Mouse (Mus musculus) gastrocnemius, postnatal 14 days (tissue): ENCODE measurements at regions not wholly inside any gene's neighbourhood (a gene's known extent, or its start where the extent isn't known, plus 50 kb on each side); places are given as distances from the start of the nearest gene placed in this dataset.

ENCODE experiments used
- DNase-seq: peaks from one replicate; pipeline ENCODE4 v3.0.0; 2021; ENCODE audit warnings: mixed read lengths
- intact Hi-C: fragments of 180-260 bp; cut with DNase I; formaldehyde crosslinking; loops from one replicate; pipeline ENCODE4 v1.15.1; 2025; ENCODE audit warnings: low total_unique reads

DNA sequence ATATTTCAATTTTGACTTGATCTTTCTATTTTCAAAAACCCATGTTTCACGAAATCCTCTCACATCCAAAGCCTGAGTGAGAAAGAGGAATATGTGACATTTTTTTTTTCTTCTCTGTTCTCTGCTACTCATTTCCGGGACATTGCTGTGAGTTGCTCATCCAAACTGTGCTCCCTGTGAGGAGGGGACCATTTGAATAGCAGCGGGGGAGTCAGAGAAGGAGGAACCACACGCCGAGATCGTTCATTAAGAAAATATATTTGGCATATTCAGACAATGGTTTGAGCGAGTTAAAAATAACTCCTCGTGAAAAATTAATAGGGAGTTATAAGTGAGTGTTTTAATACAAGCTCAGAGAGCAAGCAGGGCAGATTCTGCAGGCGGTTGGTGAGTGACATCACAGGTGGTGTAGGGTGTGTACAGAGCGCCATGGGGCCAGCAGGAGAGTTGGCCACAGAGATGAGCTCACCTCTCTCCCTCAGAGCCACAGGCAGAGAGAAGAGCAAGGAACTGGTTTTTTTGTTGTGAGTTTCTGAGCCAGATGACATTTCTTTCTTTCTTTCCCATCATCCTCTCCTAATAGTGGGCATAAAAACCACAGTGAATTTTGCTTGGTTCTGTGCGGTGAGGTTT is 54.4 kb upstream of the Calcoco1 start:
- no peak for DNase-seq
- intact Hi-C loops: no loop called here

DNA sequence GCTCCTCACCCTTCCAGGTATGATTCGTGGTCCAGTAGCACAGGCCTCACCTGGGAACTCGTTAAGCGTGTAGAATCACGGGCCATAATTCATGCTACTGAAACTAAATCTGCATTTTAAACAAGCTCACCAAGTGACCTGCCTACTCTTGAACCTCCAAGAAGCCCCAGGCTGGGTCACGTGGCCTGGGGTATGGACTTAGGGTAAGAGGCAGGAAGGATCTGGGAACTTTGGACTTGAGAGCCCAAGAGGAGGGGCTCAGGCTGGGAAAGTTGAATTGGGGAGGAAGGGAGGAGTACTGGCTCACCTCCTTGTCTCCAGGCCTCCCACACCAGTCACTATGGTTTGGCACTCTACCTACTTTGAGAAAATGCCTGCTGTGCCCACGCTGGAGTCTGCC is 58.6 kb upstream of the Calcoco1 start:
- DNase-seq: no peak
- intact Hi-C loops: no loop called here

DNA sequence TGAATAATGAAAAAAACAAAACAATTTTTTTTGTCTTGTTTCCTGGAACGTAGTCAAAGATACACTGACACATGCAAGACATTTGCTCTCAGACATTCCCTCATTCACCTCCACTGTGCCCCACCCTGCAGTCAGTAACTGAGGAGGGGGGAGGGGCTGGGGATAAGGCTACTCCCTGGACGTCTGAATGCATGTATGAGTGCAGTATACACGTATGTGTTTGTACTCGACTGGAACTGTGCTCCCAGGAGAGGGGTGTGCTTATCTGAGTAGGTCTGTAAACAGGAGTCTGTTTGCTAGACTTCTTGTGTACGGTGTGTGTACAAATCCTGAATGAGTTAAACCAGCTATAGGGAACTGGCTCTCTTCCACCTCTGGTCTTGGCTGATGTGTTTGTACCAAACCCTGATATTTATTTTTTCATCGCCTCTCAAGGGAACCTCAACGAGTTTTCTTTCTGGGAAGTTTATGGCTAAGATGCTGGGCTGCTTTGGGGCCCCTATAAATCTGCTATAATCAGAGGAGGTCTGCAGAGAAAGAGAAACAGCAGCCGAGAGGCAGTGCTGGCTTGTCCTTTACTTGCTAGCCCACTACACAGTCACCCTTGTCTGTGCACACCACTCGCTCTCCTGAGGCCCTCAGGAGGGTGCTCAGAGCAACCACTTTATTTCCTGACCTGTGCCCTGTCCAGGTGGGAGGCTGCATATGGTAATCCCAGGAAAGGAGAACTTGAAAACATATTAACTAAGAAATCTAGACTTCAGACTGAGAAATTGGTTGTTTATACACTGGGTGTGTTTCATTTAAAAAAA is 61.2 kb upstream of the Calcoco1 start:
- intact Hi-C loops: no loop called here
- DNase-seq: no peak

DNA sequence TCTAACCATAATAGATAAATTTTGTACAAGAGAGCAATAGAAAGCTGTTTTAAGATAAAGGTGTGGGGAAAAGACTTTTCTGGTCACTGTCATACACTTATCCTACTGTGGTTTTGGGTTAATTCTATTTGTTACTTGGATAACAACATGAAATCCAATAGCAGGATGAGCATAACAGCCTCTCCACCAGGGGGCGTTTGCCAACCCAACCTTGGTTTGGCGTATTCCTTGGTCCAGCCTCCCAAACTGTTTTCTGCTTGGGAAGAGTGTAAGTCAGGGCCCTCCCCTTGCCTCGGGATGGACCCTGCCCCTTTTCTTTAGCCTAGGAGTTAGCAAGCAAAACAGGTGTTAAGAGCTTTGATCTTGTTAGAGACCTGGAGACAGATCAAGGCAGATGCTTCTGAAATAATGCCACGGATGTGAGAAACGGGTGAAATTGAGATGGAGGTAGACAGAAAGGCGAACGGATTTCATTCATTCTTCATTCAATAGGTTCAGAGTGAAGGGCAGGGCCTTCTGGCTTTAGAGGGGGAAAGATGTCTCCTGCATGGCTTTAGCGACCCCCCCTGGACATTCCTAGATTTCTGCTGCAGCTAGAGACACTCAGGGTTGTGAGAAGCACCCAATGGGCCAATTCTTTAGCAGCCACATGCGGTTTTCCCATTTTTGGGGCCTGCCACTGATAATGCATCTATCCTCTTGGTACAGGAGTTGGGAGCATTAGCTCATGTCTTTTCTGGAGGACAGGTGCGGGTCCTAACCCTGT is 63.3 kb upstream of the Calcoco1 start:
- intact Hi-C loops: no loop called here
- DNase-seq: peak; percentile 76

DNA sequence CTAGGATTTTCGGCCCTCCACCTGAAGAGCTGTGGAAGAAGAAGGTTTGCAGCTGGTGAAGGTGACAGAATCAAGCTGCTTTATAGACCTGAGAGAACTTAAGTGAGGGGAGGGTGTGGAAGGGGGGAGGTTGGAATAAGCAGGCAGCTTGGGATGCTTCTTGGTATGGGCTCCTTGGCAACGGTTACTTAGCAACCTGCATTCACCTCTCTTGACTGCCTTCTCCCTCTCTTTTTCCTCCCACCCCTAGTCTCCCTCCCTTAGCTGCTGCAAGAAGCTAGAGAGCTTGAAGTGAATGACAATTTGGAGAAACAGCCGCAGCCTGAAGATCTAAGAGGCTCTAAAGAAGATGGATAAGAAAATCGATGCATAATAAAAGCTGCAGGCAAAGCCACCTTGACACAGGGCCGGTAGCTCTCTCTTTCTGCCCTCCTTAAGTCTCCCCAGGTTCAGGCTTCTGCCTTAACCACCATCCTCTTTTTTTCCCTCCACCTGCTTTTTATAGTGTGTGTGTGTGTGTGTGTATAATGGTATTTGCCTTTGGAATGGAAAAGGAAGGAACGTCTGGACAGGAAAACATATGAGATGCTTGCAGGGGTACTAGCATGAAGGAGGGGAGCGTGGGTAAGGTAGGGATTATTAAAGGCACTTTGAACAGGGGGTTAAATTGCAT is 67.0 kb upstream of the Calcoco1 start:
- intact Hi-C loops: no loop called here

DNA sequence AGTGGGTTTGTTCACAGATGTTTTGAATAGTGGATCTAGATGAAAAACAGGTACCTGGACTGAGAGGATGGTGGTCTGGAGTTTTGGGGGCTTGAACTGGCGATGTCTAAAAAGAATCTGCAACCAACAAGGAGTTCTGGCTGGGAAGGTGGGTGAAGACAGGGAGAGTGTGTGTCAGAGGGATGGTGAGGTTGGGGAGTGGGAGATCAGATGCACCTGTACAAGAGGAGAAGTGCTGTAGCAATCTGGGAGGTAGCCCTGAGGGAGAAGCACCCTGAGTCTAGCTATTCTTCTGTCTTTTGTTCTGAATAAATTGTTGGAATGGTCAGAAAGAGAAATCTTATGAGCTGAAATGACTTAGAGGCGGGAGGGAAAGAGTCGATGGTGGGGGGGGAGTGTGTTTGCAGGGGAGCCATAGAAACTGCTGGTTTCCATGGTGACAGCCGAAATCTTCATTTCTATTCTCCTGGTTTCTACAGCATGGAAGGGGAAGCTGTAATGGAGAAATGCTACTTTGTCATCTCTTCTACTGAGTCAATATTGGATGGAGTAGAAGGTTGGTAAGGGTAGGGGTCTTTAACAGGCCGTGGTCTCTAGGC is 75.1 kb upstream of the Calcoco1 start:
- DNase-seq: no peak
- intact Hi-C loops: no loop called here

More for the DNA sequence above, 67.0 kb upstream of the Calcoco1 start:
- no peak for DNase-seq

DNA sequence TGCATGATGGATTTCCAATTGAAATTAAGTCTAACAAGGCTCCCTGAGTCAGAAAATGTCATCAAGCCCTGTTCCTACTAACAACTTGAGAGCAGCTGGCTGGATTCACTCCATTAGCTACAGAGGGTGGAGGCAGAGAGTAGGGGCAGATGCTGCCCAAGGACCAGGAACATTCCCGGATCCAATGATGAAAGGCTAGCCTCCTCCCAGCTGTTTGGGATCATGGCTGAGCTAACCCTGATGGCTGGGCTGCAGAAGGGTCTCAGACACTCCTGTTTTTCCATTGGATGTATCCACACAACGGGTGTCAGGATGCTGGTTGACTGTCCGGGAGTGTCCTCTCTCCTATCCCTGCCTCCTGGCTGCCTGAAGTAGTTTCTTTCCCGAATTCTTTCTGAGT is 78.1 kb upstream of the Calcoco1 start:
- no peak for DNase-seq

DNA sequence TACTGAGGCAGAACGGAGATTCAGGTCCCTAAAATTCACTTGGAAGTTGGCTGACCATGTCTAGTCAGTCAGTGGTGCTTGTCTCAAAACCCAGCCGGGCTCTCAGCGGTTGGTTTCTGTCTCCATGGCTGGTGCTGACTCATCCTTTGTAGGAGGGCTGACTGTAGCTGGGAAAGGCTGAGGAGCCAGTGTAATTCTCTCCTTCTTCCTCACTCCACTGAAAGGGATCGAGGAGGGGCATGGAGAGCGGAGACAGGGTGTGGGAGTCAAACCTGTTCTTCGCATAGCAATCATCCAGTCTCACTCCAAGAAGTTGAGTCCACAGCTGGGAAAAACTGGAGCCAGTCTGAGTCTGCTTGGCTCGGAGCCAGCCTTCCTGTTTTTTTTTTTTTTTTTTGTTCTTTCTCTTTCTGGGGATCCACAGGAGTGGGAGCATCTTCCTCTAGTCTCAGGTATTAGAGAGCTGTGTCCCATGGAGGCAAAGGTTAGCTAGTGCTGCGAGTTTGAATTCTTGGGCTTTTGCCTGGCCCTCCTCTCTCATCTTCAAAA is 80.4 kb upstream of the Calcoco1 start:
- DNase-seq: peak; percentile 6
- intact Hi-C loops: no loop called here

More for the DNA sequence above, 78.1 kb upstream of the Calcoco1 start:
- intact Hi-C loops: no loop called here

DNA sequence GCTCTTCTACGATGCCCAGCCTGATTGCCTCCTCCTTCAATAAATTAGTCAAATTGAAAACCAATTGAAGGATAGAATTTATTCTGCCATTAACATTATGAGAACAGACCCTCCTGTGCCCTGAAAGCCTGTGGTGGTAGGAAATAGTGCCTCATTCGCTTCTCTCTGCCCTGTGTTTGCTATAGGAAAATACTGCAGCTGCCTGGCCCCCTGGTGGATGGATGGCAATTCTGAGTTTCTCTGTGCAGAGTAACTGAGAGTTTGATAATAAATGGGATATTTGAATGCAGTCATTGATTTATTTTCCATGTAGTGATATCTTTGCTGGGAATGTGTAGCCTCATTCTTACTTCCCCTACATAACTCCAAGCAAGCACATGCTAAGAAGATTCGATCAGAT is 85.4 kb upstream of the Calcoco1 start:
- peak; percentile 18 for DNase-seq
- intact Hi-C loops: no loop called here

DNA sequence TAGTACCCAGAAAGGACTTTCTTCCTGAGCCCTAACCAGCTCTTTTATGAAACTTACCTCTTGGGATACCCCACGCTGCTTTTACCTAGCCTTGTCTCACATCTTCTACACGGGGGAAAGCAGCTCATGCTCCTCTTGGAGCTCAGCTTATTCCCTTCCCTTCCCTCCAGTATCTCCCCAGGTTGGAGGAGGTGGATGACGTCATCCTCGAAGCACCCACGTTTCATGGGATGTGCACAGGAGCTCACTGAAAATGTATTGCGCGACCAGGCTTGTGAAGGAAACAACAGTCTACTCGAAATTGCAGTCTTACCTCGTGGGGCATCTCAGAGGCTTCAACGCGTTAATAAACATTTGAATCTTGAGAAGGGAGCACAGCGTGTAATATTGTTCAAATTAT is 97.2 kb upstream of the Calcoco1 start:
- intact Hi-C loops: no loop called here
- DNase-seq: no peak

DNA sequence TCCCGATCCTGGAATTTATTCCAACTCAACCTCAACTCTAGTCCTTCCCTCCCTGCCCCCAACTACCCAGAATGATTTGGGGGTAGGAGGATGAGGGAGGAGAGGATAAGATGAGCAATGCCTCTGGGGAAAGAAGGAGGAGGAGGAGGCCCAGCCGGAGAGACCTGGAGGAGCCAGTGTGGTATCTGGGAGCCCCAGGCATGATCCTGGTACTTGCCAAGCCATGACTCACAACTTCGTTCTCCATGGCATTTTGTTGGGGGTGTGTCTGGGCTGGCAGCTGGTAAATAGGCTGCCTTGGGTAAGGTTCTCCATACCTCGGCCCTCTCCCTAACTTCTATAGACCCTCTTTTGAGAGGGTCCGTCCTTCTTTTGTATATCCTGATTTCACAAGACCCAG is 81.2 kb upstream of the Hoxc13 start:
- no peak for DNase-seq
- intact Hi-C loops: no loop called here

DNA sequence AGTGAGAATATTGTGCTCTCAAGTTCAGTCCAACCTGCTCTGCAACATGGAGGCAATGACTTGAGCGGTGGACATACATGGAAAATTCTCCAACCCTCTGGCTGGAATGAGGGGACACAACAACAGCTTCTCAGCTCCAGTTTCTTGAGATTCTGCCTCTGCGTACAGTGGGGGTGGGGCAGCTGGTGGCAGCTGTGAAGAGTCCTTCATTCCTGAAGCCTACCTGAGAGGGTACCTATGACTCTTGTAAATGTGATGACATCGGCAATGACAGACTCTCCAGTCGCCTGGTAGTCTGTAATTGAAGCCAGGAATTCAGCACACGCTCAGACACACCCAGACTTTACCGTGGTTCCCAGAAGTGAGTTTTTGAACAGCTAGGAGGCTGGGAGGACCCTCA is 58.5 kb upstream of the Hoxc13 start:
- intact Hi-C loops: no loop called here
- no peak for DNase-seq

DNA sequence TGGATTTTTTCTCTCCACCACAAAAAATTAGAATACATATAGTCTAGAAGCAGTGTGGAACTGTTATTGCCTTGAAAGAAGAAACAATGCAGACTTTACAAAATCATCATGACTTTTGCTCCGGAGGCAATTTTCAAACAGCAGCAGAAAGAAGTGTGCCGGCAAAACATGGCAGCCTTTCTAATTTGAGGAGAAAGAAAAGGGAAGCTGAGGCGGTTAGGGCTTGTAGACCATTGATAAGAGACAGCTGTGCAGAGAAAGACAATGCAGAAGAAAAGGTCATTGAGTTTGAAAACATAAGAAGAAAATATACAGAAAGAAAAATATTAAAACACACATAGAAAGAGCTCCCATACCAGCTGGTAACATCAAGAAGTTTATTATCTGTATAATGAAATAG is 54.1 kb upstream of the Hoxc13 start:
- DNase-seq: no peak
- intact Hi-C loops: no loop called here
